Comparison of ENCODE assay signal across 8 mouse cellular contexts in the genomic region with DNA sequence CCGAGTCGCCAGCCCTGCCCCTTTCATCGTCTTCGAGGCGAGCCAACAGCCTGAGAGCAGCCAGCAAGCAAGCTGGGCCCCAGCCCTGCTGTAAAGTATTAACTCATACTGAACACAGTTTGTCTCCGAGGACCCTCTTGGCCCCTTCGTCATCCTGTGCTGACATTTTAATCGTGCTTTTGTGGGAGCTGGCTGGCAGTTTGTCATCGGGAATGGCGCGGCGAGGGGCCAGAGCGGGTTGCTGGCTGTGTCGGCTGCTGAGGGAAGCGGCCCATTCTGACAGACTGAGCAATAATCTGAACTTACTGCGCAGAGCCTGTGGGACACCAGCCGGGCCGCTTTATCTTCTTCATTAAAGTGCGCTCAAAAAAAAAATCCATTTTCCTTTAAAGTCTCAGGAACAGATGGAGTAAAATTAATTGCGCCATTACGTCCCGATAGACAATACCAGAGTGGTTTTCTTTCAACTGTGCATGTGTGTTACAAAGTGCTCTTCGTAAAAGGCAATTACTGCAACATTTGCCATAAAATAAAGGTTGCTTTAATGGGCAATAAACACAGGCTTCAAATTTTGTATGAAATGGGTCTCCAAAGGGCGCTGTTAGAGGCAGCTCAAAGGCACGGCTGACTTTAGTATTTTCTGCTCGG.
DNase-seq lines count a peak whose midpoint lies in the region; ATAC-seq and TF ChIP-seq lines count a peak whose summit lies in the region.

No protein-coding gene starts in this region.

- no peak; the same call in 1 of the 2 replicates for ATAC-seq in heart, postnatal 0 days (ENCODE audit: insufficient read depth, low read depth)
- peak; percentile 64 for ATAC-seq in midbrain, embryonic 12.5 days (ENCODE audit: low FRiP score, low read depth)
- no peak for ATAC-seq in monocyte, adult 5-6 weeks (replicated peaks; ENCODE audit: insufficient number of reproducible peaks, low FRiP score, low TSS enrichment, poor library complexity, severe bottlenecking)

- H3K36me3 ChIP-seq in heart, postnatal 0 days (replicated peaks; ENCODE audit: control insufficient read depth, insufficient read depth, low read length), result no peaks in the 10 kb centered on the region
- H3K36me3 ChIP-seq in midbrain, embryonic 12.5 days, result no peaks in the 10 kb centered on the region

- peak; percentile 30 for DNase-seq in gastrocnemius, postnatal 10 days
- DNase-seq in gastrocnemius, postnatal 25 days, result no peak
- DNase-seq in embryo, embryonic 9.5 days (ENCODE audit: extremely low spot score), result peak; percentile 59
- peak; percentile 9 for DNase-seq in heart, postnatal 0 days (ENCODE audit: low spot score)
- DNase-seq in spleen, postnatal 4 days (ENCODE audit: low spot score in 2 of 2), result no peak
- no peak for DNase-seq in left cerebral cortex, adult 2 months (ENCODE audit: extremely low spot score in 1 of 2, low spot score in 2 of 2)

- peak overlapping the region; percentile 23; the same call in 1 of the 2 replicates for H3K4me2 ChIP-seq in heart, postnatal 0 days (ENCODE audit: low read depth, low read length)
- peak overlapping the region; percentile 44 for H3K4me2 ChIP-seq in midbrain, embryonic 12.5 days (replicated peaks)

- TF ChIP-seq EP300 in heart, postnatal 0 days (IDR thresholded peaks at IDR 0.05; ENCODE audit: low read depth), result no peak

- H3K4me1 ChIP-seq in heart, postnatal 0 days (ENCODE audit: control insufficient read depth, insufficient read depth), result peaks cover 7% of the 10 kb centered on the region
- H3K4me1 ChIP-seq in midbrain, embryonic 12.5 days, result peaks cover 46% of the 10 kb centered on the region

- WGBS in heart, postnatal 0 days, result 49% methylated on average over 26 of the region's 26 CpGs
- 19% methylated on average over 26 of the region's 26 CpGs for WGBS in midbrain, embryonic 12.5 days

- TF ChIP-seq CTCF in heart, postnatal 0 days (IDR thresholded peaks at IDR 0.05; ENCODE audit: low read depth), result no peak
- TF ChIP-seq CTCF in left cerebral cortex, adult 2 months (IDR thresholded peaks at IDR 0.05), result no peak

- H3K9me3 ChIP-seq in heart, postnatal 0 days (replicated peaks; ENCODE audit: control insufficient read depth, low read length), result no peaks in the 10 kb centered on the region
- H3K9me3 ChIP-seq in midbrain, embryonic 12.5 days, result no peaks in the 10 kb centered on the region

- no peaks in the 10 kb centered on the region for H3K27me3 ChIP-seq in heart, postnatal 0 days (ENCODE audit: control insufficient read depth, insufficient read depth, low read length)
- peaks cover 70% of the 10 kb centered on the region for H3K27me3 ChIP-seq in midbrain, embryonic 12.5 days

- H3K4me3 ChIP-seq in heart, postnatal 0 days (ENCODE audit: low read depth, low read length), result no peak overlapping the region
- H3K4me3 ChIP-seq in midbrain, embryonic 12.5 days, result 0 out of 2 replicates have a peak overlapping the region, but pooled peaks have one; percentile 4
- no peak overlapping the region for H3K4me3 ChIP-seq in left cerebral cortex, adult 2 months

- no peak overlapping the region for H3K9ac ChIP-seq in heart, postnatal 0 days (replicated peaks; ENCODE audit: low read depth, low read length)
- H3K9ac ChIP-seq in midbrain, embryonic 12.5 days (replicated peaks), result no peak overlapping the region

- no peak overlapping the region for H3K27ac ChIP-seq in heart, postnatal 0 days (ENCODE audit: low read depth)
- H3K27ac ChIP-seq in midbrain, embryonic 12.5 days (replicated peaks), result peak overlapping the region; percentile 78
- H3K27ac ChIP-seq in left cerebral cortex, adult 2 months, result no peak overlapping the region

- intact Hi-C loops in left cerebral cortex, adult 2 months (cut with DNase I), result no loop called here

Comparison
In these comparisons a context has a peak if more than half of its experiments do, and no peak if none do; other contexts are left out.
1. DNase-seq: peak in gastrocnemius, postnatal 10 days (single experiment), embryo, embryonic 9.5 days (single experiment) and heart, postnatal 0 days (single experiment); none in gastrocnemius, postnatal 25 days (single experiment), spleen, postnatal 4 days (0 of 2) and left cerebral cortex, adult 2 months (0 of 2).